Mouse (Mus musculus): ENCODE measurements around the gene Kcnq4. TPM values are rescaled to one million over a fixed set of nuclear protein-coding genes. Genes with fewer than 3 reads are reported as not detected.

Kcnq4 gene
- polyA plus RNA-seq, 1 experiment from 2014 or later, result 2.1 TPM

MicroRNA genes within 50 kb of the gene (microRNA counts, 519-probe panel; counts per million panel counts)
- microRNA mmu-miR-30e, result 2,796 counts per million, percentile 48 among the panel's probes with 10 or more counts

Small RNA genes lying within 50 kb of the gene (microRNA-seq; reads per million reads assigned to microRNA genes)
- gene Mir30c-1 (70.0 reads per million, percentile 43 among the genes with 10 or more reads in this experiment), gene Mir30e (not detected), gene Mir30f (not detected)

Other genes with a start within 250 kb of the Kcnq4 start
- gene Slfnl1, start 216.4 kb downstream of the Kcnq4 start, polyA plus RNA-seq (2014; fragmentation: Nextera tagmentation; extraction: Ambion mirVana), result 0.14 TPM in 1 of 2 replicates, not detected in the other
- 79.7 and 88.2 TPM in 2 replicates for gene Ctps, start 178.3 kb downstream of the Kcnq4 start, polyA plus RNA-seq (2014; fragmentation: Nextera tagmentation; extraction: Ambion mirVana)
- gene Gm8439, start 159.9 kb downstream of the Kcnq4 start, polyA plus RNA-seq (2014; fragmentation: Nextera tagmentation; extraction: Ambion mirVana), result not detected in 2 replicates
- 1.4 and 1.9 TPM in 2 replicates for gene Cited4, start 82.0 kb downstream of the Kcnq4 start, polyA plus RNA-seq (2014; fragmentation: Nextera tagmentation; extraction: Ambion mirVana)
- 102 and 108 TPM in 2 replicates for gene Nfyc, start 83.0 kb upstream of the Kcnq4 start, polyA plus RNA-seq (2014; fragmentation: Nextera tagmentation; extraction: Ambion mirVana)
- 0.88 and 1.7 TPM in 2 replicates for gene Rims3, start 106.2 kb upstream of the Kcnq4 start, polyA plus RNA-seq (2014; fragmentation: Nextera tagmentation; extraction: Ambion mirVana)
- gene Exo5, start 176.4 kb upstream of the Kcnq4 start, polyA plus RNA-seq (2014; fragmentation: Nextera tagmentation; extraction: Ambion mirVana), result 23.5 and 25.2 TPM in 2 replicates
- gene Zfp69, start 203.1 kb upstream of the Kcnq4 start, polyA plus RNA-seq (2014; fragmentation: Nextera tagmentation; extraction: Ambion mirVana), result 6.4 and 6.5 TPM in 2 replicates

Data from stomach, embryonic 14.5 days (tissue).